Mouse (Mus musculus) erythroblast, embryonic 14.5 days (primary cell): ENCODE data around the gene St6galnac5.

Experiments used
- GATA1 ChIP-seq: IDR thresholded peaks from 2 replicates; pipeline ENCODE4 v1.6.1; 2012; ENCODE audit warnings: low read length, inconsistent platforms, mixed read lengths
- TAL1 ChIP-seq: IDR thresholded peaks from 3 replicates; pipeline ENCODE4 v1.6.1; 2012; ENCODE audit warnings: low read length, inconsistent platforms, mixed read lengths

GRCm38 (mm10) chr3:152799738-152800431, 182.2 kb downstream of the St6galnac5 start:
- no peak for TF ChIP-seq TAL1
- no peak for TF ChIP-seq GATA1
